Mouse (Mus musculus) stomach, postnatal 0 days (tissue): ENCODE measurements at regions not wholly inside any gene's neighbourhood (a gene's known extent, or its start where the extent isn't known, plus 50 kb on each side); places are given as distances from the start of the nearest gene placed in this dataset.

Experiments used
- CTCF ChIP-seq: IDR thresholded peaks from 2 replicates; pipeline ENCODE4 v1.5.1; 2016; ENCODE audit warnings: antibody characterized with exemption, low read depth, mild to moderate bottlenecking, moderate library complexity
- EP300 ChIP-seq: optimal IDR thresholded peaks from 2 replicates; pipeline ENCODE3; 2016; ENCODE audit warnings: antibody characterized with exemption

DNA sequence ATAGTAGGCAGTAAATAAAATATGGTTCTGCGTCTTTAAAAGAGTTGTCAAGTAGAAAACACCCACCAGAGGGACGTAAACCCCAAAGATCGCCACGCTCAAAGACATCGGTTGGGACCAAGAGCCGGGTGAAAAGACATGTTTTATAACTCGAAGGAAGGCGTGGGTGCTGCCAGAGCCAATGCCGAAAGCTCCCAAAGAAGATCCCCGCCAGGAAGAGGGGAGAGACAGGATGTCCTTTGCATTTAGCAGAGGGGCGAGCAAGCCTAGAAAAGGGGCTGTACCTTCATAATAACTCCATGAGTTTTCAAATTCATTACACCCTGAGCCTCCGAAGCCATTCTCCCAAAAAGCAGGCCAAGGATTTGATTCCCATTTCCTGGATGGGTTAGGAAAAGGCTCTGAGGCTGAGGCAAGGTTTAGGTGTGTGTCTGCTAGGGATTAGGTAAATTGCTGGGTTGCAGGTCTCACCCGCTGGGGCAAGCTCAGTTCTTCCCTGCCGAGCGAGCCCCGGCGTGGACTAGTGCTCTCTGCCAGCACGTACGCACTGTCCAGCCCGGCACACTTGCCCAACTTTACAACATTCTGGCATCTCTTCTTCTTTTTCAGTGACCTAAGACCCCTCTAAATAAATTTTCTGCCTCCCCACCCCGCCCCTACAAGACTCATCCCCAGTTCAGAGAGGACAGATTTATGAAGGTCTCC lies 104.9 kb upstream of the Zic3 start:
- TF ChIP-seq CTCF (no peak), EP300 (no peak)
